Mouse (Mus musculus): ENCODE data around the gene Tmem88b. TPM values are rescaled to one million over a fixed set of nuclear protein-coding genes. Genes with fewer than 3 reads are reported as not detected.
A peak's percentile ranks its signal among the peaks of the same experiment; 100 is the strongest.
"Not testable (repeated sequence)": the region's sequence is repeated elsewhere in the genome, so short reads cannot be mapped to it uniquely, and the experiment has no call there.

The Tmem88b gene
- polyA plus RNA-seq, 1 experiment from 2014 or later, result 1.2 TPM

DNA sequence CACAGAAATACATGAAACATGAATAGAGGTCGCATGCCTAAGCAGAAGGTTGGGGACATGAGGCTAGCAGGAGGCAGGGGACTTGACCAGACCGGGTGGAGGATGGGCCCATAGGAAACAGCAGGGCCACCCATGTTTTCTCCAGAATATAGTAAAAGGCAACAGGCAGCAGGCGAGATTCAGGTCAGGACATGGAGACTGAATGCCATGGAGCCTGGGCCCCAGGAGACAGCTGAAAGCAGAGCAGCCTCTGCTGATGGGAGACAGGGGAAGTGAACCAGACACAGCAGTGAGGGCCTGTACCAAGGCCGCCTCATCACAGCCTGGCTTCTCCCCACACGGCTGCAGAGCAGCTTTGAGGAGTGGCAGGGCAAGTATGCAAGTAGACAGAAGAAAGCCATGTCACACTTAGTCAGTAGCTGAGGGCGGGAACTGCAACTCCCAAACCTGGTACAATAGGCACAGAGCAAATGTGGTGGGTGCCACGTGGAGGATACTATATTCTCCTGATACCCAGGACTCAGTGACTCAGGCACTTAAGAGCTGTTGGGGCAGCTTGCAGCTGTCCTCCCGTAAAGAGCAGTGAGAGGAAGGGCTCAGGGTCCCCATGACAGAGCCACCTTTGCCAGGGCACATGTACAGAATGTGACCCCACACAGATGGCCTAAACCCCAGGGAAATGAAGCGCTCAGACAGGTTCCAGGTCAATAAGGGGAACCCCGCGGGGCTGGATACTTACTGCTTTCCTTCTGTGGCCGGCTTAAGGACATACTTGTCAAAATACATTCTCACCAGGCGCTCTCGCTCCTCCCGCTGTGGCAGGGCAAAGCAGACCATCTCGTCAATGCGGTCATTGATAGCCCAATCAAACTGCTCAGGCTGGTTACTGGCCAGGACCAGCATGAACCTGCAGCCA is 38.8 kb downstream of the Tmem88b start:
- no peaks in the 10 kb centered on the region for H3K4me1 ChIP-seq (replicated peaks)
- 91% methylated on average over 17 of the region's 17 CpGs for WGBS
- ATAC-seq (ENCODE audit: low FRiP score, low read depth), result no peak
- no peaks in the 10 kb centered on the region for H3K9me3 ChIP-seq
- H3K27ac ChIP-seq (replicated peaks), result no peak overlapping the region
- H3K9ac ChIP-seq, result no peak overlapping the region
- peaks cover 88% of the 10 kb centered on the region for H3K36me3 ChIP-seq
- H3K27me3 ChIP-seq, result no peaks in the 10 kb centered on the region
- H3K4me3 ChIP-seq, result no peak overlapping the region
- no peak overlapping the region for H3K4me2 ChIP-seq

- no peaks in the 10 kb centered on the region for H3K9me3 ChIP-seq
- H3K27ac ChIP-seq (replicated peaks), result no peak overlapping the region
- no peak for ATAC-seq (ENCODE audit: low FRiP score, low read depth)
- no peaks in the 10 kb centered on the region for H3K27me3 ChIP-seq
- H3K36me3 ChIP-seq, result peaks cover 84% of the 10 kb centered on the region
- no peak overlapping the region for H3K4me2 ChIP-seq
- H3K4me1 ChIP-seq (replicated peaks), result no peaks in the 10 kb centered on the region
- WGBS, result 87% methylated on average over 8 of the region's 8 CpGs
- H3K4me3 ChIP-seq, result no peak overlapping the region
- no peak overlapping the region for H3K9ac ChIP-seq
These were observed 39.6 kb downstream of the Tmem88b start for GRCm38 (mm10) chr4:155746036-155746548.

- peaks cover 80% of the 10 kb centered on the region for H3K36me3 ChIP-seq
- no peak overlapping the region for H3K27ac ChIP-seq (replicated peaks)
- 97% methylated on average over 5 of the region's 5 CpGs for WGBS
- no peaks in the 10 kb centered on the region for H3K9me3 ChIP-seq
- peaks cover 1% of the 10 kb centered on the region; the same call in 1 of the 2 replicates for H3K4me1 ChIP-seq (replicated peaks)
- no peak overlapping the region for H3K4me3 ChIP-seq
- ATAC-seq (ENCODE audit: low FRiP score, low read depth), result no peak
- no peak overlapping the region for H3K9ac ChIP-seq
- no peak overlapping the region for H3K4me2 ChIP-seq
- no peaks in the 10 kb centered on the region for H3K27me3 ChIP-seq
These were observed 40.5 kb downstream of the Tmem88b start for GRCm38 (mm10) chr4:155745136-155745535.

- H3K4me3 ChIP-seq, result no peak overlapping the region
- H3K4me2 ChIP-seq, result no peak overlapping the region
- 94% methylated on average over 8 of the region's 8 CpGs for WGBS
- H3K27me3 ChIP-seq, result no peaks in the 10 kb centered on the region
- H3K4me1 ChIP-seq (replicated peaks), result peaks cover 8% of the 10 kb centered on the region
- peaks cover 75% of the 10 kb centered on the region for H3K36me3 ChIP-seq
- no peak overlapping the region for H3K27ac ChIP-seq (replicated peaks)
- no peak overlapping the region for H3K9ac ChIP-seq
- H3K9me3 ChIP-seq, result no peaks in the 10 kb centered on the region
- ATAC-seq (ENCODE audit: low FRiP score, low read depth), result no peak
These were observed 41.2 kb downstream of the Tmem88b start for GRCm38 (mm10) chr4:155744474-155744873.

GRCm38 (mm10) chr4:155742684-155743083 is 43.0 kb downstream of the Tmem88b start:
- no peak overlapping the region for H3K4me2 ChIP-seq
- peaks cover 15% of the 10 kb centered on the region for H3K4me1 ChIP-seq (replicated peaks)
- no peak overlapping the region for H3K27ac ChIP-seq (replicated peaks)
- no peak for ATAC-seq (ENCODE audit: low FRiP score, low read depth)
- WGBS, result 96% methylated on average over 5 of the region's 5 CpGs
- H3K36me3 ChIP-seq, result peaks cover 60% of the 10 kb centered on the region
- H3K27me3 ChIP-seq, result no peaks in the 10 kb centered on the region
- H3K9me3 ChIP-seq, result no peaks in the 10 kb centered on the region
- no peak overlapping the region for H3K4me3 ChIP-seq
- H3K9ac ChIP-seq, result no peak overlapping the region

GRCm38 (mm10) chr4:155740681-155741080 is 45.0 kb downstream of the Tmem88b start:
- not testable (repeated sequence) for H3K4me3 ChIP-seq; H3K27me3 ChIP-seq; H3K9ac ChIP-seq; H3K4me2 ChIP-seq; H3K9me3 ChIP-seq; ATAC-seq (ENCODE audit: low FRiP score, low read depth); H3K27ac ChIP-seq (replicated peaks)
- Histone ChIP-seq H3K36me3 (peaks cover 56% of the 10 kb centered on the region), H3K4me1 (replicated peaks) (peaks cover 33% of the 10 kb centered on the region)
- WGBS, result 92% methylated on average over 10 of the region's 10 CpGs

DNA sequence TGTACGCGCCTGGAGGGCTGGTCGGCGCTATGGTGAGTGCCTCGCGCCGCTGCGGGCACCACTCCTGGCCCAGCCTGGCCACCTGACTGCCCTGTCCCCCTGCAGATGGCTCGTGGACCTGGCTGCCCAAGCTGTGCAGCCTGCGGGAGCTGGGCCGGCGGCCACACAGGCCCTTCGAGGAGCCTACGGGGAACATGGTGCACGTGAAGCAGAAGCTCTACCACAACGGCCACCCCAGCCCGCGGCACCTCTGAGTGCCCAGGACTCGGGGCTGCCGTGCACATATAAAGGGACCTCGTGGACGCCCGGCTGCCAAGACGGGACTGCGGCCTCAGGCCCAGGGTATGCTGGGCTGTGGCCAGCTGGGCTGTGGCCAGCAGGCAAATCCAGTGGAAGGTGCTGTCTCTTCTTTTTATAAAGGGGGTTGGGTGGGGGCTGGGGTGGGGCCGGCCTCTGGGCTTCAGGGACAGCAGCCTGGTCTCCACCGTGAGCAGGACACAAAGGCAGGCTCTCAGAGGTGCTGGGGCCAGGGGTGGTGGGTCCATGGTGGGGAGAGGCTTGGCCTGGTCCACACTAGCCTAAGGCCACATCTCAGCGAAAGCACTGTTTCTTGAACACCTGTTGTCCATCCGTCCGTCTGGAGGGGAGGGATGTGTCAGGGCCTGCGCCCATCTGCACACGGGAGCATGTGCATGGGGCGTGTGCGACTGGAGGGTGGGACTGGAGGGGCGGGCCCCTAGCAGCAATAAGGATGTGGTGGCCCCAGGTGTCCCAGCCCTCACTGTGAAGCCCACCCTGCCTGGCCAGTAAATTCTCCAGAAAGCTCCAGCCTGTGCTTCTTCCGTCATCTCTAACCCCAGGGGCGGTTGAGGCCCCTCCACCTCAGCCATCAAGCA is 45.7 kb downstream of the Tmem88b start:
- no peak overlapping the region for H3K27ac ChIP-seq (replicated peaks)
- no peak overlapping the region for H3K9ac ChIP-seq
- H3K9me3 ChIP-seq, result no peaks in the 10 kb centered on the region
- H3K27me3 ChIP-seq, result no peaks in the 10 kb centered on the region
- 68% methylated on average over 37 of the region's 37 CpGs for WGBS
- H3K36me3 ChIP-seq, result peaks cover 51% of the 10 kb centered on the region
- no peak overlapping the region for H3K4me3 ChIP-seq
- ATAC-seq (ENCODE audit: low FRiP score, low read depth), result no peak
- no peak overlapping the region for H3K4me2 ChIP-seq
- H3K4me1 ChIP-seq (replicated peaks), result peaks cover 38% of the 10 kb centered on the region

GRCm38 (mm10) chr4:155739152-155739551 is 46.5 kb downstream of the Tmem88b start:
- Histone ChIP-seq H3K27ac (replicated peaks) (no peak overlapping the region), H3K4me2 (no peak overlapping the region), H3K9ac (no peak overlapping the region), H3K36me3 (peaks cover 45% of the 10 kb centered on the region), H3K27me3 (no peaks in the 10 kb centered on the region), H3K9me3 (no peaks in the 10 kb centered on the region), H3K4me1 (replicated peaks) (peaks cover 39% of the 10 kb centered on the region), H3K4me3 (no peak overlapping the region)
- no peak for ATAC-seq (ENCODE audit: low FRiP score, low read depth)
- 81% methylated on average over 6 of the region's 6 CpGs for WGBS

DNA sequence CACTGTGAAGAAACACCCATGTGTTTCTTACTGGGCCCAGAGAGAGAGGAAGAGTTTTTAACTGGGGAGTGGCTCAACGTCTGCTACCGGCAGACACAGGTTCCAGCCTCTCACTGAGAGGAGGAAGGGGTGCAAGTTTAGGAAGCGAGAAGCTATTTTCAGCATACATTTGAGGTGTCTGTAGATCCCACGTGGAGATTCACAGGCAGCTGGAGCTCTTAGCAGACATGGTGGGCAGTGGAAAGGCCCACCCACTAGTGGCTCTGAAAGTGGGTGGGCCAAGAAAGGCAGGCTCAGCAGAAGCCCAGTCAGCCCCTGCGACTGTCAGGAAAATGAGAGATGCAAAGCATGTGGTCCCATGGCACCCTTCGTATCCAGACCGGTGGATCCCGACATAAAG is 47.4 kb downstream of the Tmem88b start:
- Histone ChIP-seq H3K27me3 (no peaks in the 10 kb centered on the region), H3K9me3 (no peaks in the 10 kb centered on the region), H3K4me2 (no peak overlapping the region), H3K27ac (replicated peaks) (no peak overlapping the region), H3K36me3 (peaks cover 38% of the 10 kb centered on the region), H3K9ac (no peak overlapping the region), H3K4me1 (replicated peaks) (peaks cover 48% of the 10 kb centered on the region), H3K4me3 (no peak overlapping the region)
- WGBS, result 68% methylated on average over 8 of the region's 8 CpGs
- ATAC-seq (ENCODE audit: low FRiP score, low read depth), result no peak

DNA sequence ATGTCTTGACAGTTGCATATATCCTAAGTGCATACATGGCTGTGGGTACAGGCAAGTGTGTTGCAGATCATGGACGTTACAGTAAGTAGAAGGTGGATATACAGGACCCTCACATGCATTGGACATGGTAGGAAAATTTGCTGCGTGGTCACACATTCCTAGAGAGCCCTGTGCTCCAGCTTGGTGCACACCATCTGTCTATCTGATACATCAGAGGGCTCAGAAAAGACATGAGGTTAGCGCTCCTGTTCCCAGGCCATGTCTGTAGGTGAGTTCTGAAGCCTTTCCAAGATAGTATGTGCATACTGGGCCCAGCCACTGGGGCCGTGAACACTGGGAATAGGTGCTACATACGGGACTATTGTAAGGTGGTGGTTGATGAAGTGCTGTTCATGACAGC is 49.3 kb downstream of the Tmem88b start:
- H3K9me3 ChIP-seq, result no peaks in the 10 kb centered on the region
- peak overlapping the region; percentile 93; the same call in 1 of the 2 replicates for H3K4me3 ChIP-seq
- peak overlapping the region; percentile 95 for H3K4me2 ChIP-seq
- WGBS, result 92% methylated on average over 5 of the region's 5 CpGs
- H3K4me1 ChIP-seq (replicated peaks), result peaks cover 52% of the 10 kb centered on the region
- no peak overlapping the region for H3K9ac ChIP-seq
- H3K27me3 ChIP-seq, result no peaks in the 10 kb centered on the region
- H3K27ac ChIP-seq (replicated peaks), result no peak overlapping the region
- H3K36me3 ChIP-seq, result peaks cover 25% of the 10 kb centered on the region
- no peak for ATAC-seq (ENCODE audit: low FRiP score, low read depth)

GRCm38 (mm10) chr4:155735788-155736187 is 49.9 kb downstream of the Tmem88b start:
- ATAC-seq (ENCODE audit: low FRiP score, low read depth), result peak; percentile 1; the same call in 1 of the 2 replicates
- Histone ChIP-seq H3K36me3 (peaks cover 28% of the 10 kb centered on the region), H3K27ac (replicated peaks) (peak overlapping the region; percentile 98), H3K9me3 (no peaks in the 10 kb centered on the region), H3K27me3 (no peaks in the 10 kb centered on the region), H3K4me2 (peak overlapping the region; percentile 95), H3K4me3 (peak overlapping the region; percentile 93), H3K4me1 (replicated peaks) (peaks cover 52% of the 10 kb centered on the region), H3K9ac (peak overlapping the region; percentile 92)
- WGBS, result 58% methylated on average over 5 of the region's 5 CpGs

Data from hindbrain, embryonic 15.5 days (tissue).